8 mouse cellular contexts compared by ENCODE assay signal in genomic region chr2:131954835-131955234, GRCm38 (mm10). TPM values are rescaled to one million over a fixed set of nuclear protein-coding genes. Genes with fewer than 3 reads are reported as not detected.
A peak's percentile ranks its signal among the peaks of the same experiment; 100 is the strongest.
DNase-seq lines count a peak whose midpoint lies in the region; ATAC-seq and TF ChIP-seq lines count a peak whose summit lies in the region.

No protein-coding gene starts in this region.

- H3K4me3 ChIP-seq in E14TG2a.4 (replicated peaks; ENCODE audit: low read length) = peak overlapping the region; percentile 60
- peak overlapping the region; percentile 55 for H3K4me3 ChIP-seq in heart, embryonic 13.5 days
- peak overlapping the region; percentile 31 for H3K4me3 ChIP-seq in limb, embryonic 15.5 days
- peak overlapping the region; percentile 40 for H3K4me3 ChIP-seq in neural tube, embryonic 13.5 days

- H3K9me3 ChIP-seq in E14TG2a.4 (ENCODE audit: low read length) = no peaks in the 10 kb centered on the region
- no peaks in the 10 kb centered on the region for H3K9me3 ChIP-seq in heart, embryonic 13.5 days
- H3K9me3 ChIP-seq in limb, embryonic 15.5 days = no peaks in the 10 kb centered on the region
- no peaks in the 10 kb centered on the region for H3K9me3 ChIP-seq in neural tube, embryonic 13.5 days

- no peaks in the 10 kb centered on the region for H3K36me3 ChIP-seq in E14TG2a.4 (ENCODE audit: insufficient read depth, low read length)
- H3K36me3 ChIP-seq in heart, embryonic 13.5 days = no peaks in the 10 kb centered on the region
- H3K36me3 ChIP-seq in limb, embryonic 15.5 days = no peaks in the 10 kb centered on the region
- H3K36me3 ChIP-seq in neural tube, embryonic 13.5 days = no peaks in the 10 kb centered on the region

- H3K4me2 ChIP-seq in heart, embryonic 13.5 days = peak overlapping the region; percentile 75
- peak overlapping the region; percentile 55 for H3K4me2 ChIP-seq in limb, embryonic 15.5 days
- peak overlapping the region; percentile 62 for H3K4me2 ChIP-seq in neural tube, embryonic 13.5 days

- H3K27ac ChIP-seq in heart, embryonic 13.5 days (replicated peaks) = peak overlapping the region; percentile 48; the same call in 1 of the 2 replicates
- H3K27ac ChIP-seq in limb, embryonic 15.5 days = no peak overlapping the region
- H3K27ac ChIP-seq in neural tube, embryonic 13.5 days (replicated peaks) = no peak overlapping the region

- no peak for TF ChIP-seq CTCF in E14TG2a.4 (conservative IDR thresholded peaks at IDR 0.05; ENCODE audit: low read length)

- peak overlapping the region; percentile 54 for H3K9ac ChIP-seq in heart, embryonic 13.5 days
- H3K9ac ChIP-seq in limb, embryonic 15.5 days = no peak overlapping the region
- H3K9ac ChIP-seq in neural tube, embryonic 13.5 days = no peak overlapping the region

- H3K4me1 ChIP-seq in E14TG2a.4 (replicated peaks; ENCODE audit: low read depth, low read length) = peaks cover 75% of the 10 kb centered on the region
- H3K4me1 ChIP-seq in heart, embryonic 13.5 days = peaks cover 37% of the 10 kb centered on the region
- peaks cover 22% of the 10 kb centered on the region for H3K4me1 ChIP-seq in limb, embryonic 15.5 days
- peaks cover 18% of the 10 kb centered on the region for H3K4me1 ChIP-seq in neural tube, embryonic 13.5 days (replicated peaks)

- peak; percentile 54 for DNase-seq in adrenal gland, postnatal 10 days
- no peak for DNase-seq in cerebellum, adult 8-10 months
- no peak for DNase-seq in T-cell, adult 2 months (ENCODE audit: low spot score)

- 22% methylated on average over 9 of the region's 9 CpGs for WGBS in heart, embryonic 13.5 days
- 49% methylated on average over 9 of the region's 9 CpGs for WGBS in limb, embryonic 15.5 days
- WGBS in neural tube, embryonic 13.5 days = 55% methylated on average over 9 of the region's 9 CpGs

- ATAC-seq in heart, embryonic 13.5 days (ENCODE audit: extremely low read depth, insufficient number of reproducible peaks, low FRiP score, low TSS enrichment) = no peak
- no peak for ATAC-seq in limb, embryonic 15.5 days (ENCODE audit: insufficient number of reproducible peaks, low FRiP score, low TSS enrichment, low read depth)
- ATAC-seq in neural tube, embryonic 13.5 days (ENCODE audit: low read depth) = no peak; the same call in 1 of the 2 replicates
- ATAC-seq in erythroid progenitor cell, adult 5-6 weeks (replicated peaks; ENCODE audit: low FRiP score, poor library complexity, severe bottlenecking) = no peak

- peaks cover 28% of the 10 kb centered on the region for H3K27me3 ChIP-seq in E14TG2a.4 (ENCODE audit: insufficient read depth, low read length)
- peaks cover 42% of the 10 kb centered on the region for H3K27me3 ChIP-seq in heart, embryonic 13.5 days (replicated peaks)
- peaks cover 39% of the 10 kb centered on the region for H3K27me3 ChIP-seq in limb, embryonic 15.5 days
- H3K27me3 ChIP-seq in neural tube, embryonic 13.5 days = peaks cover 46% of the 10 kb centered on the region

RNA-seq across cellular contexts. Expression of gene Prnd, which starts 4.2 kb away (rescaled TPM):
- total RNA-seq in adrenal gland, postnatal 10 days (2021) = 10 to 100 TPM in 1 of 2 experiments, 1 to 10 TPM in 1; 6.3 to 15.8 TPM
- 18.4 and 19.0 TPM in 2 replicates for polyA plus RNA-seq in heart, embryonic 13.5 days (2015; fragmentation: Nextera tagmentation; extraction: Ambion mirVana)
- 49.7 and 54.0 TPM in 2 replicates for polyA plus RNA-seq in limb, embryonic 15.5 days (2015; fragmentation: Nextera tagmentation; extraction: Ambion mirVana)
- polyA plus RNA-seq in neural tube, embryonic 13.5 days (2015; fragmentation: Nextera tagmentation; extraction: Ambion mirVana) = 11.5 and 13.9 TPM in 2 replicates
- total RNA-seq in erythroid progenitor cell, adult 5-6 weeks (2015; ENCODE audit: low replicate concordance) = not detected in 2 replicates
- 0.38 and 1.8 TPM in 2 replicates for total RNA-seq in erythroid progenitor cell, adult 5-6 weeks (2017; ENCODE audit: low replicate concordance)

RNA-seq across cellular contexts. Expression of gene Prn, which starts 45.1 kb away (rescaled TPM):
- not detected for total RNA-seq in adrenal gland, postnatal 10 days (2021)
- polyA plus RNA-seq in heart, embryonic 13.5 days (2015; fragmentation: Nextera tagmentation; extraction: Ambion mirVana) = not detected in 2 replicates
- polyA plus RNA-seq in limb, embryonic 15.5 days (2015; fragmentation: Nextera tagmentation; extraction: Ambion mirVana) = not detected in 2 replicates
- polyA plus RNA-seq in neural tube, embryonic 13.5 days (2015; fragmentation: Nextera tagmentation; extraction: Ambion mirVana) = not detected in 2 replicates
- not detected in 2 replicates for total RNA-seq in erythroid progenitor cell, adult 5-6 weeks (2015; ENCODE audit: low replicate concordance)
- total RNA-seq in erythroid progenitor cell, adult 5-6 weeks (2017; ENCODE audit: low replicate concordance) = not detected in 2 replicates

RNA-seq across cellular contexts. Expression of gene Prnp, which starts 45.1 kb away (rescaled TPM):
- 10 to 100 TPM; 75.0 to 75.3 TPM for total RNA-seq in adrenal gland, postnatal 10 days (2021)
- 82.0 and 91.8 TPM in 2 replicates for polyA plus RNA-seq in heart, embryonic 13.5 days (2015; fragmentation: Nextera tagmentation; extraction: Ambion mirVana)
- polyA plus RNA-seq in limb, embryonic 15.5 days (2015; fragmentation: Nextera tagmentation; extraction: Ambion mirVana) = 59.1 and 64.1 TPM in 2 replicates
- 128 and 129 TPM in 2 replicates for polyA plus RNA-seq in neural tube, embryonic 13.5 days (2015; fragmentation: Nextera tagmentation; extraction: Ambion mirVana)
- 139 and 159 TPM in 2 replicates for total RNA-seq in erythroid progenitor cell, adult 5-6 weeks (2015; ENCODE audit: low replicate concordance)
- 175 and 177 TPM in 2 replicates for total RNA-seq in erythroid progenitor cell, adult 5-6 weeks (2017; ENCODE audit: low replicate concordance)
